Mouse (Mus musculus) kidney, embryonic 15.5 days (tissue): ENCODE data around the gene Eno3. TPM values are rescaled to one million over a fixed set of nuclear protein-coding genes. Genes with fewer than 3 reads are reported as not detected.

Experiments used
- ATAC-seq: fragments of 200-750 bp; cut with Nextera tagmentation; replicated peaks from 2 replicates; pipeline ENCODE4 v1.8.0; 2017; ENCODE audit warnings: moderate TSS enrichment; ENCODE audit not compliant: low FRiP score
- H3K27ac ChIP-seq: fragments of 300-500 bp; sonication (generic); 2 replicates; pipeline ENCODE4 v1.5.1; 2015; ENCODE audit warnings: mild to moderate bottlenecking, inconsistent platforms
- H3K27me3 ChIP-seq: fragments of 300-500 bp; sonication (generic); 2 replicates; pipeline ENCODE4 v1.6.1; 2015; ENCODE audit warnings: inconsistent platforms
- H3K36me3 ChIP-seq: fragments of 300-500 bp; sonication (generic); 2 replicates; pipeline ENCODE4 v1.6.1; 2015; ENCODE audit warnings: inconsistent platforms
- H3K4me1 ChIP-seq: fragments of 300-500 bp; sonication (generic); 2 replicates; pipeline ENCODE4 v1.6.1; 2015; ENCODE audit warnings: inconsistent platforms
- H3K4me2 ChIP-seq: fragments of 300-500 bp; sonication (generic); 2 replicates; pipeline ENCODE4 v1.6.1; 2015; ENCODE audit warnings: moderate library complexity, mild to moderate bottlenecking, inconsistent platforms
- H3K4me3 ChIP-seq: fragments of 300-500 bp; sonication (generic); replicated peaks from 2 replicates; pipeline ENCODE4 v1.5.1; 2015; ENCODE audit warnings: mild to moderate bottlenecking, inconsistent platforms
- H3K9ac ChIP-seq: fragments of 300-500 bp; sonication (generic); 2 replicates; pipeline ENCODE4 v1.6.1; 2015; ENCODE audit warnings: mild to moderate bottlenecking, inconsistent platforms
- H3K9me3 ChIP-seq: fragments of 300-500 bp; sonication (generic); replicated peaks from 2 replicates; pipeline ENCODE4 v1.6.1; 2016; ENCODE audit warnings: inconsistent platforms
- WGBS: fragments of 180-500 bp; shearing (Covaris S2); methylation state at CpG from one replicate; pipeline ENCODE4 v1.1.7; 2015; ENCODE audit warnings: mixed read lengths; 5-methylcytosine and 5-hydroxymethylcytosine counted together
- polyA plus RNA-seq: library from polyadenylated mRNA; unstranded; fragments of >200 nt; fragmentation: Nextera tagmentation; extraction: Ambion mirVana; gene quantifications from 2 replicates; pipeline ENCODE4 v1.2.1, GENCODE M21; 2015

Gene Eno3
- polyA plus RNA-seq, 1 experiment from 2014 or later: 30.3 TPM

DNA sequence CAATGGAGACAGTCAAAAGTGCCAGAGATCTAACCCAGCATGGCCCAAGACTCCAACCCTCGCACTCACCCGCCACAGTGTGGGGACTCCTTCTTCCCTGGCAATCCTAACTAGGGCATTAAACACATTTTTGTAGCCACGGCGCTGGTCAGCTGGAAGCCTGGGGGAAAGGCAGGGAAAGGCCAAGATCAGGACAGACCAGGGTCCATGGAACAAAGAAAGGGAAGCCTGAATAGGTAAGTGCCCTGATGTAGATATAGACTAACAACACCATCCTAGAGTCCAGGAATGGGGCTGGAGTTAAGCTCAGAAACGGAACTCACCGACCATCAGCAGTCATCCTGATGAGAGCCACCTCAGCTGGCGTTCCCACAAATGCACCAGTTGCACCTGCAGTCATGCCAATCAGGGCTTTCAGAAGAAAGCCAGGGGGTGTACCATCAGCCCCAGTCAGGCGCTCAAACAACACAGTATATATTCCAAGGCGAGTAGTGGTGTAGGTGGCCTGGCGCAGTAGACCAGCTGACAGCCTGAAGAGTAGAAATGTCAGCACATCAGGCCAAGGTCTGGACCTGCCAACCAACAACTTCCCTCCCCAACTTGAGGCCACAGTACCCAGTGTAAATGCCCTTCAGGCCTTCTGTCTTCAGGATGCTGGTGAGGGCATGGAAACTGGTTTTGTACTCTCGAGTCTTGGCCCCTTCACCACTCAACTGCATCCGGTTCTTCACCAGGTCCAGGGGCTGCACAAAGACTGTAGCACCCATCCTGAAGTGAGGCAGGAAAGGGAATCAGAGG, 11.3 kb upstream of the Eno3 start:
- Histone ChIP-seq H3K36me3 (peaks cover 59% of the 10 kb centered on the region), H3K27ac (peak overlapping the region; percentile 93), H3K4me1 (peaks cover 42% of the 10 kb centered on the region), H3K4me2 (peak overlapping the region; percentile 82), H3K9ac (peak overlapping the region; percentile 76), H3K27me3 (no peaks in the 10 kb centered on the region), H3K9me3 (no peaks in the 10 kb centered on the region), H3K4me3 (peak overlapping the region; percentile 84)
- WGBS: 86% methylated on average over 12 of the region's 12 CpGs
- ATAC-seq: no peak

DNA sequence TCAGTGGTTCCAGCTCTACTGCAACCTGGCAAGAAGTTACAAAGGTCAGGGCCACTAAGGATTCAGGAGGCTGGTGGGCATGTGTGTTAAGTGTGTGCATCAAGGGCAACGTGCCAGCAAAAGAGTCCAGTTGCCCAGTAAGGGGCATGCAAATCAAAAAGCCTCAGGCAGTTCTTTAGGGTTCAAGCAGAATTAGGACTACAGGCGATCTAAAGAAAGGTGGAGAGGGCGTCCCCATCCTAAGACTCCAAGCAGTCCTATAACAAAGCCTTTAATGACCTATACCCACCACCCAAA, 10.8 kb upstream of the Eno3 start:
- H3K9me3 ChIP-seq: no peaks in the 10 kb centered on the region
- no peak for ATAC-seq
- H3K9ac ChIP-seq: peak overlapping the region; percentile 76
- peak overlapping the region; percentile 93 for H3K27ac ChIP-seq
- peak overlapping the region; percentile 82 for H3K4me2 ChIP-seq
- peak overlapping the region; percentile 84 for H3K4me3 ChIP-seq
- peaks cover 64% of the 10 kb centered on the region for H3K36me3 ChIP-seq
- no peaks in the 10 kb centered on the region for H3K27me3 ChIP-seq
- peaks cover 48% of the 10 kb centered on the region for H3K4me1 ChIP-seq
- WGBS: 10% methylated on average over 3 of the region's 3 CpGs

DNA sequence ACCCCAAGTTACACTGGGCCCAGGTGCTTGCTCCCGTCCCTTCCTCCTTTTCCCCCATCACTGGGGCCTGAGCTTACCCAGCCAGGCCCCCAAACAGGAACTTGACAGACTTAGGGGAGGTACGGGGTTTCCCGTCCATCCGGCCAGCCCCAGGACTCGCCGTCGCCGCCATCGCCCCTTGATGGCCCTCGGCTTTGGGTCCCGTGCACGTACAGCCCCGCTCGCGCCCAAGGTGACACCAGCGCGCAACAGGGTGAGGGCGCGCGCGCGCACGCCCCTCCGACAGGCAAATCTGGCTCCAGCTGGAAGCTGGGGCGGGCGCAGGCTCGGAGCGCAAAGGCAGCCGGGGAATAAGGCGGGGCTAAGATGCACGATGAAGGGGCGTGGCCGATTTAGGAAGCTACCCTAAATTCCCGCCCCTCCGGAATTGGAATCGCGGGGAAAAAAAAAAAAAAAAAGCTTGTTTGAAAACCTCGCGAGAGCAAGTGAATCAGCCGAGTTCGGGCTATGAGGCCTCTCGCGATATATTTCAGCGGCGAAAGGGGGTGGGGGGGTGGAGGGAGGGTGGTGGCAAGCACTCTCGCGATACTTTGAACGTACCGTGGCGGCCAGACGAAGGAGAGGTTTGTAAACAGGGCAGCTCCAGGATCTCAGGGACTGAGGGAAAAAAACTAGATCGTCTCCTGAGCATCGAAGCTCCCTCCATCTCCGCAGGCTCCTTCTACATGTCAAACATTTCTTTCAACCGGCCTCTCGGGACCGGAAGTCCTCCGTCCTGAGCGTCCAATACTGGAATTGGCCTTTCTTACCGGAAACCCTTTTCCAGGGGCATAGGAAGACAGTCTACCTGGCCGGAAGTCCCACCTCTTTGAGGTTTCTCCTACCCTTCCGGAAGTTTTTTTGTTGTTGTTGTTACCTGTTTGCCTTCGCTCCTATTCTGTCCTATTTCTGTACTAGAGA, 10.0 kb upstream of the Eno3 start, which contains the start of the genes Rnf167 and Slc25a11:
Gene Rnf167 (plus strand): TSS at position 545 of the 960 bp plus-strand sequence.
Gene Slc25a11 (minus strand): TSS at position 789 of the 960 bp plus-strand sequence.
- under 1% methylated on average over 63 of the region's 63 CpGs for WGBS
- Histone ChIP-seq H3K9me3 (no peaks in the 10 kb centered on the region), H3K27me3 (no peaks in the 10 kb centered on the region), H3K4me1 (peaks cover 55% of the 10 kb centered on the region), H3K9ac (peak within 1 kb of the TSS; percentile 87), H3K27ac (peak within 1 kb of the TSS; percentile 99), H3K4me3 (peak within 1 kb of the TSS; percentile 84), H3K36me3 (peaks cover 72% of the 10 kb centered on the region), H3K4me2 (peak within 1 kb of the TSS; percentile 96)
- peak; percentile 92 for ATAC-seq

DNA sequence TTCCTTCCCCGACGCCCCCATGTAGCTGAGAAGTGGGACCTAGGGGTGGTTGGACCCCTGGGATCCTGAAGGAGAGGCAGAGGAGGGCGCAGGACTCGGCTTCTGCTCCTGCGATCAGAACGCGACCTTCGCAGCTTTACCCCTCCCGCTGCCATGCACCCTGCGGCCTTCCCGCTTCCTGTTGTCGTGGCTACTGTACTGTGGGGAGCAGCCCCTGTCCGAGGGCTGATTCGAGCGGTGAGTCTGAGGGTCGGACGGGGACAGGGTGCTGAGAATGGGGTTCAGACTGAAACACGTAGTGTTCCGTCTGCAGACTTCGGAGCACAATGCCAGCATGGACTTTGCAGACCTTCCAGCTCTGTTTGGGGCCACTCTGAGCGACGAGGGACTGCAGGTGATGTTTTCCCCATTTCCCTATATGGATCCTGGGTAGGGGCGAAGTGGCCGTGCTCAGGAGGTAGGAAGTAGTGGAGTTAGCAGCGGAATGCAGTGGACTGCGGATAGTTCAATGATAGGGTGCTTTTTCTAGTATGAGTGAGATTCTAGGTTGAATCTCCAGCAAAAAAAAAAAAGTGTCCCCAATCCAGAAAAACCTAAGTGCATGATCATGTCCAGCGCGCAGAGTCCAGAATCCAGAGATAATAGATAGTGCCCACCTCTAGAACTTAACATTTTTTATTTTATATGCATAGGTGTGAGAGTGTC, 9.1 kb upstream of the Eno3 start:
- H3K27me3 ChIP-seq: no peaks in the 10 kb centered on the region

DNA sequence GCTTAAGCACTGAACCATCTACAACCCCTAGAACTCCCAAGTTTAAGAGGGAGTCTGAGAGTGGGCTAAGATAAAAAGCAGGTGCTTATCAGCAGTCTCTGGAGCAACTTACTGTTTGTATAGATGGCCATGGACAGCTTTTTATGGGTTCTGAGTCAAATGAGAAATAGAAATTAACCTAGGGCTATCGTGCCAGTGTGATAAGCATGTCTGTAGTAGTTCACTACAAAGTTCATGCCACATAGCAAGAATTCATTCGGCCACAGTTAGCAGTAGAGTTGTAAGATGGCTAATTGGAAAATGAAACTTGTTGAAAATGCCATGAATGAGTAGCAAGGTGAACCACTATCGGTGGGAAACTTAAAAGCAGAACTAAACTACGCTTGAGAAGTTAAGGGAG, 8.5 kb upstream of the Eno3 start:
- peak overlapping the region; percentile 84 for H3K4me3 ChIP-seq
- peaks cover 74% of the 10 kb centered on the region for H3K36me3 ChIP-seq
- no peaks in the 10 kb centered on the region for H3K9me3 ChIP-seq
- WGBS: 80% methylated on average over 4 of the region's 4 CpGs
- peak overlapping the region; percentile 99; the same call in 1 of the 2 replicates for H3K27ac ChIP-seq
- H3K4me1 ChIP-seq: peaks cover 66% of the 10 kb centered on the region
- ATAC-seq: no peak
- peak overlapping the region; percentile 96 for H3K4me2 ChIP-seq
- no peaks in the 10 kb centered on the region for H3K27me3 ChIP-seq
- H3K9ac ChIP-seq: peak overlapping the region; percentile 87

More for the DNA sequence above, 9.1 kb upstream of the Eno3 start:
- peaks cover 64% of the 10 kb centered on the region for H3K4me1 ChIP-seq
- H3K9ac ChIP-seq: peak overlapping the region; percentile 87
- H3K36me3 ChIP-seq: peaks cover 77% of the 10 kb centered on the region
- H3K9me3 ChIP-seq: no peaks in the 10 kb centered on the region
- peak overlapping the region; percentile 84 for H3K4me3 ChIP-seq
- peak overlapping the region; percentile 99 for H3K27ac ChIP-seq
- WGBS: 3% methylated on average over 28 of the region's 28 CpGs
- peak; percentile 17; the same call in 1 of the 2 replicates for ATAC-seq
- peak overlapping the region; percentile 96 for H3K4me2 ChIP-seq

GRCm38 (mm10) chr11:70649185-70649734, 7.7 kb upstream of the Eno3 start:
- 71% methylated on average over 8 of the region's 8 CpGs for WGBS
- ATAC-seq: no peak

DNA sequence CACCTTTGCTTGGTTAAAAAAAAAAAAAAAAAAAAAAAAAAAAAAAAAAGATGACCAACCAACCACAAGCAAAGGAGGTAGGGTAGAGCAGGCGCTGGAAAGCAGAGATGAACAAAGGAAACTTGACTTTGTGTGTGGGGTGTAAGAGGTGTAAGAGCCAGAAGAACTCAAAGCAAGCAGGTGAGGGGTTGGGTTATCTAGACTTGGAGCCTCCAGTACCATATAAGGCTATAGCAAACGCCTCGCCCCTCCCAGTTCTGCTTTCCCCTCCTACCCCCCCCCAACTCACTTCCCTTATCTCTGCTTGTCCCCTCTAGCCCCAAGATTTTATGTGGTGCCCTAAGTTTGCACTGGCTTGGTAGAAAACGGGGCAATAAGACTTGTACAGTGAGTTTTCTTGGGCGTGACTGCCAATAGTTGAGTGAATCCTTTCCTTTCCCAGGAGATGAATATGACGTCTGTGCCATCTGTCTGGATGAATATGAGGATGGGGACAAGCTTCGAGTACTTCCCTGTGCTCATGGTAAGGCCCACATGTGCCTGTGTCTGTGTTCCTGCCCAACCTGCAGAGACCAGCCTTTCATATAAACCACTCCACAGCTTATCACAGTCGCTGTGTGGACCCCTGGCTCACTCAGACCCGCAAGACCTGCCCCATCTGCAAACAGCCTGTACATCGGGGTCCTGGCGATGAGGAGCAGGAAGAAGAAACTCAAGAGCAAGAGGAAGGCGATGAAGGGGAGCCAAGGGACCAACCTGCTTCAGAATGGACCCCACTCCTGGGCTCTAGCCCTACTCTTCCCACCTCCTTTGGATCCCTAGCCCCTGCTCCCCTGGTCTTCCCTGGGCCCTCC, 6.5 kb upstream of the Eno3 start:
- WGBS: 71% methylated on average over 12 of the region's 12 CpGs
- Histone ChIP-seq H3K9me3 (no peaks in the 10 kb centered on the region), H3K9ac (no peak overlapping the region), H3K4me3 (peak overlapping the region; percentile 4; the same call in 1 of the 2 replicates), H3K4me2 (peak overlapping the region; percentile 95; the same call in 1 of the 2 replicates), H3K36me3 (peaks cover 54% of the 10 kb centered on the region), H3K4me1 (peaks cover 65% of the 10 kb centered on the region), H3K27ac (peak overlapping the region; percentile 35; the same call in 1 of the 2 replicates), H3K27me3 (no peaks in the 10 kb centered on the region)
- no peak for ATAC-seq

More at GRCm38 (mm10) chr11:70649185-70649734, 7.7 kb upstream of the Eno3 start:
- H3K27ac ChIP-seq: no peak overlapping the region
- H3K4me3 ChIP-seq: peak overlapping the region; percentile 84
- no peaks in the 10 kb centered on the region for H3K9me3 ChIP-seq
- peak overlapping the region; percentile 87; the same call in 1 of the 2 replicates for H3K9ac ChIP-seq
- H3K4me1 ChIP-seq: peaks cover 66% of the 10 kb centered on the region
- H3K4me2 ChIP-seq: peak overlapping the region; percentile 96
- no peaks in the 10 kb centered on the region for H3K27me3 ChIP-seq
- peaks cover 67% of the 10 kb centered on the region for H3K36me3 ChIP-seq

GRCm38 (mm10) chr11:70651391-70651790, 5.6 kb upstream of the Eno3 start:
- peak overlapping the region; percentile 95 for H3K4me2 ChIP-seq
- H3K9me3 ChIP-seq: no peaks in the 10 kb centered on the region
- H3K4me3 ChIP-seq: 0 out of 2 replicates have a peak overlapping the region, but pooled peaks have one; percentile 2
- no peak overlapping the region for H3K27ac ChIP-seq
- no peaks in the 10 kb centered on the region for H3K27me3 ChIP-seq
- peaks cover 65% of the 10 kb centered on the region for H3K4me1 ChIP-seq
- H3K36me3 ChIP-seq: peaks cover 51% of the 10 kb centered on the region
- no peak overlapping the region for H3K9ac ChIP-seq
- no peak for ATAC-seq
- WGBS: 83% methylated on average over 2 of the region's 2 CpGs

- Histone ChIP-seq H3K27me3 (no peaks in the 10 kb centered on the region), H3K36me3 (peaks cover 51% of the 10 kb centered on the region), H3K4me2 (peak overlapping the region; percentile 95), H3K4me3 (peak overlapping the region; percentile 100), H3K9me3 (no peaks in the 10 kb centered on the region), H3K9ac (peak overlapping the region; percentile 99), H3K4me1 (peaks cover 73% of the 10 kb centered on the region), H3K27ac (peak overlapping the region; percentile 99)
- WGBS: 47% methylated on average over 12 of the region's 12 CpGs
- no peak for ATAC-seq
These were observed 4.7 kb upstream of the Eno3 start for GRCm38 (mm10) chr11:70652029-70652883.

DNA sequence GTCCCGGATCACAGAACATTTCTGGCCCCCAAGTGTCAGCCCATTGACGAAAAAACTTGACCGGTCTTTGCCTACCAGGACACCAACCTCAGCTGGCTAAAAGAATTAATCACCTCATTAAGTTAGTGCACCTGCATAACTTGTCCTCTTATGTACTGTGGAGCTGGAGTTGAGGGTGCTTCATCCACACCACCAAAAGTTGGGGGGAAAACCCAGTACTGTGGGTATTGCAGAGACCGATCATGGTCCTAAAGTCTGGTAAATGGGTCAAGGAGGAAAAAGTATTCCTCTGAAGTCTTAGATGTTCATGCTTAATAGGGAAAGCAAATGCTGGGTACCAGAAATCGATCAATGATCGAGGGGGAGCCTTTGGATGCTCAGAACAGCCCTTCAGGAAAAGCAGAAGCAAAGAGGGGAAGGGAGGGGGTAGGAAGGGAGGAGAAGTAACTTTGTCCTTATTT, 4.1 kb upstream of the Eno3 start:
- Histone ChIP-seq H3K9me3 (no peaks in the 10 kb centered on the region), H3K27me3 (no peaks in the 10 kb centered on the region), H3K9ac (peak overlapping the region; percentile 99), H3K4me3 (peak overlapping the region; percentile 100), H3K4me1 (peaks cover 76% of the 10 kb centered on the region), H3K4me2 (peak overlapping the region; percentile 95), H3K27ac (peak overlapping the region; percentile 99), H3K36me3 (peaks cover 51% of the 10 kb centered on the region)
- 33% methylated on average over 6 of the region's 6 CpGs for WGBS
- no peak for ATAC-seq
